Mouse (Mus musculus): ENCODE data around the gene Zfp664.

- TF ChIP-seq CTCF (IDR thresholded peaks at IDR 0.05; ENCODE audit: low read depth) (no peak), EP300 (optimal IDR thresholded peaks at IDR 0.05) (no peak)
Measured at GRCm38 (mm10) chr5:124921410-124921809, 58.9 kb downstream of the Zfp664 start.

Measured in stomach, postnatal 0 days (tissue).